Mouse (Mus musculus): ENCODE measurements around the gene Fabp6. TPM values are rescaled to one million over a fixed set of nuclear protein-coding genes. Genes with fewer than 3 reads are reported as not detected.

Fabp6 gene
- polyA plus RNA-seq (2012; ENCODE audit: low replicate concordance), result not detected in 2 replicates

GRCm38 (mm10) chr11:43601440-43601839, at the start of gene Fabp6:
Gene Fabp6, minus strand, starts transcription at chr11:43601540.

DNA sequence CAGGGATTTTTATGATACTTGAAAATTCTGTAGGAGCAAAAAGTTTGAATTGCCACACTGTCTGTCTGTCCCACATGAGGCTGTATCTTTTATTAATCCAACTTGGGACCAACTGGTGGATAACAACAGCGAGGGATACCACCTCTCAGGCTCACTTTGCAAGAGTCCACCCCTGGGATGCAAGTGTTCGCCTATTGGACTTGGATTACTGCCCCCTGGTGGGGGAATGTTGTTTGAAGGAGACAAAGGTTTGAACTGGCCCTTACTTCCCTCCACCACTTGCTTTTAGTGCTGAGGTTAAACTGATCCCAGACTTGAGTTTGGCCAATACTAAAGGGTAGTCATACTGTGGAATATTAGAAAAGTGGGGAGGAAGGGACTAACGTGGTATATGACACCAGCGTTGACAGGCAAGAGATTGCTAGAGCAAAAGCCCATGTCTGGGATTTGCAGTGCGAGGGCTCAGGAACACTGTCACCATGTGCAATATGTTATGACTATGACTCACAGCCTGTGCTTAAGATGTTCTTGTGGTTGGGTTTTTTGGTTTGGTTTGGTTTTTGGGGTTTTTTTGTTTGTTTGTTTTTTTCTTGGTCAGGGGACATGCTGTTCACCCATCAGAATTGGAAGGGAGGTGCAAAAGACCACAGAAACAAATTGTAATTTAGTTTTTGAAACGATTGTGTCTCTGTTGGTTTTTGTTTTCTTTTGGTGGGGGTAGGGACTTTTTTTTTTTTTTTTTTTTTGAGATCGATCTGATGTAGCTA, 14.8 kb downstream of the Fabp6 start, which contains the start of gene 4933415A04Rik:
Gene 4933415A04Rik (plus strand): TSS at position 717 of the 767 bp plus-strand sequence.

Other genes starting within 250 kb of the Fabp6 start
- 5.7 and 7.8 TPM in 2 replicates for gene Pttg1, start 175.3 kb downstream of the Fabp6 start, polyA plus RNA-seq (2012; ENCODE audit: low replicate concordance)
- gene Slu7, start 167.8 kb downstream of the Fabp6 start, polyA plus RNA-seq (2012; ENCODE audit: low replicate concordance), result 2.9 and 8.1 TPM in 2 replicates
- 0.18 TPM in 1 of 2 replicates, not detected in the other for gene C1qtnf2, start 127.3 kb downstream of the Fabp6 start, polyA plus RNA-seq (2012; ENCODE audit: low replicate concordance)
- 1.3 and 1.9 TPM in 2 replicates for gene Ccnjl, start 72.8 kb downstream of the Fabp6 start, polyA plus RNA-seq (2012; ENCODE audit: low replicate concordance)
- not detected in 2 replicates for gene 4933415A04Rik, start 14.5 kb downstream of the Fabp6 start, polyA plus RNA-seq (2012; ENCODE audit: low replicate concordance)
- gene Pwwp2a, start 80.5 kb upstream of the Fabp6 start, polyA plus RNA-seq (2012; ENCODE audit: low replicate concordance), result 8.2 and 12.1 TPM in 2 replicates
- gene Ttc1, start 146.5 kb upstream of the Fabp6 start, polyA plus RNA-seq (2012; ENCODE audit: low replicate concordance), result 3.0 and 14.8 TPM in 2 replicates